8 mouse cellular contexts compared by ENCODE assay signal in the genomic region with DNA sequence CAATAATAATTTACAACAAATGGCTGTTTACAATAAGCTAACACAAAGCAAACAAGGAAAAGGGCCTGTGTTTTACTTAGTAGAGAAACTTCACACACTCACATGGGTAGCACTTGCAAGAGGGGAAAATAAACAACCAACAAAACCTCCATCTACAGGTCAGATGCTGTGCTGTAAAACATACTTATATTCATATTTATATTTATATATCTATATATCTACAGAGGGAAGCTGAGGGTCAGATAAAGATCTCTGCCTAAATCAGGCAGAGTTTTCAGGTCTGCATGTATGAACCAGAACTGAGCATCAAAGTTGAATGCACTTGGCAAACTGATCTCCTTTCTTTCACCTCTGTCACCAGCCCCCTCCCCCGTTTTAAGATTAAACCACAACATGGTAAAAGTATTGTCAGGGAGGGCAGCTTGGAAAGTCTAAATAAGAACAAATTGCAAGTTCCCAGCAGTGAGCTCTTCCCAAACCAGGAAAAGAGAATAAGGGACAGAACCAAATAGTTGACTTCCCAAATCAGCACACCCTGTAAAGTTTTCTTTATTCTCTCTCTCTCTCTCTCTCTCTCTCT. TPM values are rescaled to one million over a fixed set of nuclear protein-coding genes. Genes with fewer than 3 reads are reported as not detected.
DNase-seq lines count a peak whose midpoint lies in the region; ATAC-seq and TF ChIP-seq lines count a peak whose summit lies in the region.

No protein-coding gene starts in this region.

- peak overlapping the region; percentile 62 for H3K4me2 ChIP-seq in liver, embryonic 12.5 days

- H3K27me3 ChIP-seq in liver, embryonic 12.5 days (replicated peaks), result peaks cover 86% of the 10 kb centered on the region
- peaks cover 5% of the 10 kb centered on the region; the same call in 1 of the 2 replicates for H3K27me3 ChIP-seq in thymus, adult 2 months (ENCODE audit: control insufficient read depth, insufficient read depth, low read length)

- no peaks in the 10 kb centered on the region for H3K36me3 ChIP-seq in liver, embryonic 12.5 days
- no peaks in the 10 kb centered on the region for H3K36me3 ChIP-seq in thymus, adult 2 months (ENCODE audit: control insufficient read depth, insufficient read depth, low read length)

- H3K27ac ChIP-seq in liver, embryonic 12.5 days, result peak overlapping the region; percentile 64; the same call in 1 of the 2 replicates
- H3K27ac ChIP-seq in thymus, adult 2 months (ENCODE audit: control insufficient read depth, insufficient read depth, low read length), result no peak overlapping the region

- H3K9ac ChIP-seq in liver, embryonic 12.5 days, result no peak overlapping the region

- WGBS in liver, embryonic 12.5 days (ENCODE audit: insufficient replicate concordance), result 0% methylated on average over 1 of the region's 1 CpGs
- WGBS in thymus, adult 2 months, result 5% methylated on average over 1 of the region's 1 CpGs

- no peak for TF ChIP-seq POLR2A in thymus, adult 2 months (IDR thresholded peaks at IDR 0.05; ENCODE audit: control insufficient read depth, extremely low read depth, insufficient read depth, low read length, poor library complexity)

- no peak for ATAC-seq in liver, embryonic 12.5 days

- peak overlapping the region; percentile 49; the same call in 1 of the 2 replicates for H3K4me3 ChIP-seq in liver, embryonic 12.5 days
- no peak overlapping the region for H3K4me3 ChIP-seq in thymus, adult 2 months (ENCODE audit: control insufficient read depth, insufficient read depth, low read length)

- TF ChIP-seq CTCF in thymus, adult 2 months (IDR thresholded peaks at IDR 0.05; ENCODE audit: borderline replicate concordance, control insufficient read depth, extremely low read depth, insufficient read depth, low read length, poor library complexity), result no peak

- peak; percentile 33 for DNase-seq in adrenal gland, adult 2 months
- DNase-seq in adrenal gland, postnatal 4 days (ENCODE audit: low spot score in 2 of 2), result no peak
- DNase-seq in retina, postnatal 1 day, result peak; percentile 12
- DNase-seq in retina, embryonic 14.5 days (ENCODE audit: low spot score), result no peak
- peak; percentile 13 for DNase-seq in yolk sac, embryonic 10.5 days (ENCODE audit: low spot score)
- no peak for DNase-seq in T-cell, adult 2 months (ENCODE audit: low spot score)
- DNase-seq in thymus, adult 2 months, result no peak

- H3K9me3 ChIP-seq in liver, embryonic 12.5 days (replicated peaks), result no peaks in the 10 kb centered on the region

- H3K4me1 ChIP-seq in liver, embryonic 12.5 days, result no peaks in the 10 kb centered on the region
- H3K4me1 ChIP-seq in thymus, adult 2 months (replicated peaks; ENCODE audit: control insufficient read depth, insufficient read depth, low read length), result no peaks in the 10 kb centered on the region

RNA-seq across cellular contexts. Expression of a gene that starts 14.5 kb away (rescaled TPM):
- 100 to 1,000 TPM; 109 to 132 TPM for total RNA-seq in adrenal gland, adult 2 months (2021)
- 401 and 472 TPM in 2 replicates for polyA plus RNA-seq in adrenal gland, adult 2 months (2012; rRNA removed)
- total RNA-seq in adrenal gland, postnatal 4 days (2021), result 100 to 1,000 TPM; 143 to 160 TPM
- 23.3 and 26.8 TPM in 2 replicates for polyA plus RNA-seq in liver, embryonic 12.5 days (2016; fragmentation: Nextera tagmentation; extraction: Ambion mirVana)
- polyA plus RNA-seq in thymus, adult 2 months (2012; rRNA removed), result 12.8 and 14.7 TPM in 2 replicates

Comparison
In these comparisons a context has a peak if more than half of its experiments do, and no peak if none do; other contexts are left out.
1. DNase-seq: peak in adrenal gland, adult 2 months (single experiment), retina, postnatal 1 day (single experiment) and yolk sac, embryonic 10.5 days (single experiment); none in adrenal gland, postnatal 4 days (0 of 2), retina, embryonic 14.5 days (single experiment), T-cell, adult 2 months (single experiment) and thymus, adult 2 months (single experiment).
2. RNA of a gene that starts 14.5 kb away (polyA plus RNA-seq): 401 to 472 TPM in adrenal gland, adult 2 months; 23.3 to 26.8 TPM in liver, embryonic 12.5 days and 12.8 to 14.7 TPM in thymus, adult 2 months; every median in the first group is over 10 times any median in the second.